Mouse (Mus musculus) CD4-positive helper T cell, adult 2 months (primary cell): ENCODE data around the gene B4galnt2.
"Not testable (repeated sequence)": the region's sequence is repeated elsewhere in the genome, so short reads cannot be mapped to it uniquely, and the experiment has no call there.

Experiments used
- DNase-seq: peaks from one replicate; pipeline ENCODE4 v3.0.0-alpha.2; 2012; ENCODE audit warnings: low read depth, missing footprints, low spot score

B4galnt2 gene

GRCm38 (mm10) chr11:95914571-95914991 is at the start of gene B4galnt2:
B4galnt2 (minus strand) TSS chr11:95914891.
- DNase-seq, result no peak

DNA sequence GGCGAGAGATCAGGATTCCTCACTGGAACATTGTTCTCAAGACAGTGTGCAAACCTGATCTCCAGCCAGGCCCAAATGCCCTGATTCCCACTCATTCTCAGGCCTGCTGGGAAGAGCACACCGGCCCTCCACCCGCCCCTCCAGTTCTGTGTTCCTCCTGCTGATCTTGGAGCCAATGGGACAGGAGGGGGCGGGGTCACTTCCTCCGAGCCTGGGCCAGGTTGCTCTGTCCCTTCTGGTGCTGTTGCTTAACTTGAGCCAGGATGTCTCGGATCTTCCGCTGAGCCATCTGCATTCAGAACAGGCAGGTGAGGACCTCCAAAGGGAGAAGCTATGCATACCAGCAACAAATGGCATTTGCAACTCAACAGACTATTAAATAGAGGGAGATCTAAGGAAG is 48.6 kb upstream of the B4galnt2 start:
- no peak for DNase-seq

- no peak for DNase-seq
Observed at GRCm38 (mm10) chr11:95959152-95959551, 44.5 kb upstream of the B4galnt2 start.

DNA sequence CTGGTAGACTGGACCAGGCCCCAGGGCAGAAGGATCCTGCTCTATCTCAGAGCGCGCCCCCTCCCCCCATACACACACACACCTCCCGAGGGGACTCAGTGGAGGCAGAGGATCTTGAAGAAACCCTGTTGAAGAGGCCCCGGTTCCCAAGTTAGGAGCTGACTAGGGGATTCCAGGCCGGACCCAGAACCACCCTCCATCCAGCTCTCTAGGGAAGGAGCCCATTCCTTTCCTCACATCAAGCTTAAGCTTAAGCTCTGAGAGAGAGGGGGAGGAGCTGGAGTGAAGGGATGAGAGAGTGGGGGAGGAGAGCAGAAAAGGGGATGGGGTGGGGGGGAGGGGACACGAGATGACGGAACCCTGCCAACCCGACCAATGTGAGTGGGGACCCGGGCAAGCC is 43.6 kb upstream of the B4galnt2 start:
- DNase-seq, result no peak

- no peak for DNase-seq
Observed at GRCm38 (mm10) chr11:95957407-95957806, 42.7 kb upstream of the B4galnt2 start.

GRCm38 (mm10) chr11:95953313-95953712 is 38.6 kb upstream of the B4galnt2 start:
- DNase-seq, result no peak

DNA sequence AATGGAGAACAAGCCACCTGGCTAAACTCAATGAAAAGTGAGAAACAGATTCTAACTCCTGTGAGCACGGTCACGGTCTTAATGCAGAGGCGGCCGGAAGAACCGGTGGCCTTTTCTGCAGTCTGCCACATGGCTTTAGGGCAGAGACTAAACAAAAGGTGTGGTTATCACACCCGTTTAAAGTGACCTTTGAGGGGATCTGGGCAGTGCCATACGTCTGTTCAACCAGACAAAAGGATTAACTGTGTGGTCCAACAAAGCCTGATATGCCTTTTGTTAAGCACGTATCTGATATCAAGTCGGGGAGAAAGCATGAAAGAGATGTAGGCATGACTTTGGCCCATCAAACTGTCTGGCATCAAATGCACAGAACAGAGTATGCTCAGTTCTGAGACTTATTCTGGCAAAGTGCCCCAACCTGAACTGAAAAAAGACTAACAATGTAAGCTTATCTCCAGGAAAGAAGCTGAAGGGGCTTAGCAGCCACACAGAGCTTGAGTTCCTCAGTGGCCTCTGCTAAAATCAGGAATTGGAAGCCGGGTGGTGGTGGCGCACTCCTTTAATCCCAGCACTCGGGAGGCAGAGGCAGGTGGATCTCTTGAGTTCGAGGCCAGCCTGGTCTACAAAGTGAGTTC is 31.3 kb upstream of the B4galnt2 start:
- DNase-seq, result no peak

GRCm38 (mm10) chr11:95939828-95940507 is 25.3 kb upstream of the B4galnt2 start:
- no peak for DNase-seq

GRCm38 (mm10) chr11:95936409-95936808 is 21.7 kb upstream of the B4galnt2 start:
- DNase-seq, result no peak

DNA sequence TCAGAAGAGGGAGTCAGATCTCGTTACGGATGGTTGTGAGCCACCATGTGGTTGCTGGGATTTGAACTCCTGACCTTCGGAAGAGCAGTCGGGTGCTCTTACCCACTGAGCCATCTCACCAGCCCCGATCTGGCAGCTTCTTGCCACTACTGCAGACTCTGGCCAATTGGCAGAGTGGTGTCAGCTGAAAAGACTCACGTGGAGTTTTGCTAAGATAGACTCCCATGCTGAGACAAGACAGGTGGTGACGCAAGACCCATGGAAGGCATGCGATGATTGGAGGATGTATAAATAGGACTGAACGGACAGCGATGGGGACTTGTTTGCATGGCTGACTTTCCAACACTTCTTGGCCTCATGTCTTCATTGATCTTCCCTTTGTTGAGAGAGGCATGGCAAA is 17.5 kb upstream of the B4galnt2 start:
- DNase-seq, result not testable (repeated sequence)

- no peak for DNase-seq
Observed at GRCm38 (mm10) chr11:95926398-95926797, 11.7 kb upstream of the B4galnt2 start.

DNA sequence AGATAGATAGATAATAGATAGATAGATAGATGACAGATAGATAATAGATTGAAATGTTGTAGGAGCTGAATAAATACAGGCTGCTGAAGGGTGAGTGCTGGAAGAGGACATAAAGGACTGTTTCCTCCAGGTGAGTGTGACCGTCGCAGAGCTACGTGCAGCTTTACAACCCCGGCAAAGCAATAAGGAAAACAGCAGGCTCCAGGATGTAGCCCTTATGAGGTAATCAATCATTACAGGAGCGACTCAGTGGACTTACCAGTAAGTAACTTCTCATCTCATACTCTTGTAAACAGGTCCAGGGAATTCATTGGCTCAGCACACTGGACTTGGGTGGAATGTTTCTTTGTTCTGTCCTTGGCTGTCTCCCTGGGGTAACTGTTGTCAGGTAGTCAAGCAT is 11.3 kb upstream of the B4galnt2 start:
- no peak for DNase-seq

GRCm38 (mm10) chr11:95924215-95924614 is 9.5 kb upstream of the B4galnt2 start:
- DNase-seq, result no peak

- not testable (repeated sequence) for DNase-seq
Observed at GRCm38 (mm10) chr11:95923477-95923876, 8.8 kb upstream of the B4galnt2 start.

DNA sequence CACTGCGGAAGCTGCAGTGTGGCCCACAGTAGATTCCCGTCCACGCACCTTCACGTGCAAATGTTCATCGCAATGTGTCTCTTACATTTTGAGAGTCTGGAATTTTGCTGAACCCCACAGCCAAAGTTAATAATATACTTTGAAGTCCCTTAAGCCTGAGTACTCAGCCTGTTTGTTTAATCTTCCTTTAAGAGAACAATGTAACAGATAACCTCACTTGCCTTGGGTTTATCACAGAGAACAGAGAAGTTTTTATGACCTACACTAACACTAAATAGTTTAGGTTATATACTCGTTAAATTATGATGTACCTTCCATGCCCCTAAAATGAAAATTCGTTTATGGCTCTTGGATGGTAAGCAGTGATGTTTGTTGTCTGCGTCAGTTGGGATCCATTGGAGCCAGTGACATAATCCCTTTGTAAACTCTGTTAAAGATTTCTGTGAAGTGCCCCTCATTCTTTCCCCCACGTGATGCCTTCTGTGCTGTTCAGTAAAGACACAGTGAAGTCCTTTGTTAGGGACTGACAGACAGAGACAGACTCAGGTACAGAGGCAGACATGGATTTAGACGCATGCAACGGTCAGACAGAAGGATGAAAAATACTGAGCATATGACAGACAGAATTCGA is 7.4 kb upstream of the B4galnt2 start:
- DNase-seq, result no peak

DNA sequence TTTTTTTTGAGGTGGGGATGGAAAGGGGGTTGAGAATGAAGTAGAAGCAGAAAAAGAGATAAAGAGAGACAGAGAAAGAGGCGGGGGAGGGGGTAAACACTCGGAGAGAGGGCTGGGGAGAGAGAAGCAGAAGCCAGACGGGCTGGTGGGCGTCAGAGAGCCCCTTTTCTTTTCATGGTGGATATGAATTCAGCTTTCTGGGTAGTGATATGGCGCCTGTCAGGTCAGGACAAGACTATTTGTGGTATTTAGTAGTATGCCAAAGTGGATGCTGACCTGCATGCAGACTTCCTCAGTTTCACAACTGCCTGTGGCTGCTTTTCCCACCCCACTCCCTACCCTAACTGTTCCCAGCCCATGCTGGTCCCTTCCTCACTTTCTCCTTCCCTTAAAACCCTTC is 1.7 kb upstream of the B4galnt2 start:
- no peak for DNase-seq

- DNase-seq, result no peak
Observed at GRCm38 (mm10) chr11:95915006-95915710, 467 bp upstream of the B4galnt2 start.

DNA sequence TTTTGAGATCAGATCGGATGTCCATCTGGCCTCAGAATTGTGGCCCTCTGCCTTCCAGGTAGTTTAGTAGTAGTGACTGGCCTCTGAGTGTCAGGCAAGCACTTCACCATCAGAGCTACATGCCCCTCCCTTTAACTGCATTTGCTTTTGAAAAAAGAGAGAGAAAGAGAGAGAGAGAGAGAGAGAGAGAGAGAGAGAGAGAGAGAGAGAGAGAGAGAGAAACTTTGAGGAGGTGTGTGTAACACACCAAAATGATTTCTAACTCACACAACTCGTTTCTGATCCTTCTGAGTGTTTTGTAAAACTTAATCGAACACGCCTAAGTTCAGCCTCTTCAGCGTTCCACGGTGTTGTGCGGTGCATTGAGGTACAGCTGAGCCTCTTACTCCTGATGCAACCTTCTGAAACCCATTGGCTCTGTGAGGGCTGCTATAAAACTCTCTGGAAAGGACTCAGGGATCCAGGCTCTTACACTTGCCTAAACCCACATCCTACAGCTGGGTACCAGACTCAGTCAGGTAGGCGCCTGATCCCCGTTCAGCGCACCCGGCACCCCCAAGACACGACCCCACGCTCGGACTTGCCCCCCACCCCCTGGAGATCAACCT is 628 bp downstream of the B4galnt2 start:
- no peak for DNase-seq

DNA sequence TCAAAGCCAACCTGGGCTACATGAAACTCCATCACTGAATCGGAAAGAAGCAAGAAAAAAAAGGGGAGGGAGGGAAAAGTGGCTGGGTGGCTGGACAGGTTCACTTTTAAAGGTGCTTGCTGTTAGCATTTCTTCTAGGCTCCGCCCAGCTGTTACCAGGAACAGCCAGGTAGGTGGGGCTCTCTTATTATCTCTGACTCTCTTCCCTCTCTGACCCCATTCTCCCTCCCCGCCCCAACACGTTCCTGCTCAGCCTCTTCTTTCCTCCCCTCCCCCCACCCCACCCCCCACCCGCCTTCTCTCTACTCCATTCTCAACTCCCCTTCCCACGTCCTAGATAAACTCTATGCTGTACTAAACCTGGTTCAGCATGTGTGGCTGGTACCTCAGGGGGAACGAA is 3.1 kb downstream of the B4galnt2 start:
- DNase-seq, result no peak

DNA sequence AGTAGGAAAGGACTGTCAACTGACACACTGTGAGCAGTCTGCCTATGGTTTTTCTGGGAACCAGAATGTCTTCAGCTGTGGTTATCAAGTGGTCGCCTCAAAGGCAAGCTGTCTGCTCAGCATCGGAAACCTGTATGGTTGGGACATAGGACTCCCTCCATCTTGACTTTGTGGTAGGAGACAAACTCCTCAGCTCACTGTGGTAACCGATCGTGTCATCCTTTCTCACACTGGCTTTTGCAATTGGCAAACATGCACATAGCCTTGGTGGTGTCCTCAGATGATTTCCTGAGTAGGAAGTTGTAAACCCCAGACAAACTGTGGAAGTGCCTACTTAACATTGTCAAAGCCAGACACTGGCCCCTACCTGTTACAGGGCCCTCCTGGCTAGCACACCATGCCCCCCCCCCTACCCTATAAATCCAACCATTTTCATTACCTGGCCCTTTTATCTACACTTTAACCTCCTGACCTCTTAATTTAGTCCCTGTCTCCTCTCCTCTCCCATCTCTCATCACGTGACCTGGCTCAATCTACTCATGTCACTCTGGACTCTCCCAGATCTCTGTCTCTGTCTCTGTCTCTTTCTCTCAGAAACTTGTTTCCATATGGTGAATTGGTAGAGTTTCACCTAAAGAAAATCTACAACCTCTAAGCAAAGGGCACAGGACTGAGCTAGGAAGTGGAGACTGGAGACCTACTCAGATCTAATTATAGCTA is 6.7 kb downstream of the B4galnt2 start:
- DNase-seq, result peak; percentile 28

DNA sequence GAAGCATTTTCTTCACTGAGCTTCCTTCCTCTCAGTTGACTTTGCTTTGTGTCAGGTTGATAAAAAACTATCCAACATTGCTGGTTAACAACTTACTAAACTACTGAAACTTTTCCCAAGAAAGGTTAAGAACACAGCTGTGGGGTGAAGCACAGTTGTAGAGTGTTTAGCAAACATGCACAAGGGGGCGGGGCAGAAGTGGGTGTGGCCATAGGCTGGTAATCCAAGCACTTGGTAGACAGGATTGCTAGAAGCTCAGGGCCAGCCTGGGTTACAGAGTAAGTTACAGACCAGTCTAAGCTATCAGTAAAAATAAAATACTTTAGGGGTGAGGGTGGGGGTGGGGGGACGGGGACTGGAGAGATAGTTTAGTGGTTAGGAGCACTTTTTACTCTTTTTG is 10.4 kb downstream of the B4galnt2 start:
- no peak for DNase-seq
